Mouse (Mus musculus) myocyte (in vitro differentiated cells): ENCODE results near the gene Sema3a.

Experiments
- CEBPB ChIP-seq: IDR thresholded peaks from 2 replicates; pipeline ENCODE4 v1.6.1; 2011; ENCODE audit warnings: mild to moderate bottlenecking, moderate library complexity; ENCODE audit not compliant: poor library complexity, insufficient read depth, severe bottlenecking
- E2F4 ChIP-seq: IDR thresholded peaks from one replicate; pipeline ENCODE4 v1.6.1; 2011; ENCODE audit warnings: mild to moderate bottlenecking, control low read depth, moderate library complexity; ENCODE audit not compliant: insufficient read depth
- MYOD1 ChIP-seq, 3 experiments: IDR thresholded peaks; one replicate each; pipeline ENCODE4 v1.6.1; 2011; ENCODE audit warnings: control low read depth in 2 of 3, low read depth in 2 of 3, mild to moderate bottlenecking in 2 of 3, moderate library complexity in 1 of 3; ENCODE audit not compliant: insufficient read length in 2 of 3, control insufficient read depth in 1 of 3
- POLR2A ChIP-seq: IDR thresholded peaks from one replicate; pipeline ENCODE4 v1.6.1; 2011; ENCODE audit warnings: low read depth, mild to moderate bottlenecking, control low read depth, moderate library complexity; ENCODE audit not compliant: insufficient read length
- REST ChIP-seq: IDR thresholded peaks from one replicate; pipeline ENCODE4 v1.6.1; 2011; ENCODE audit warnings: mild to moderate bottlenecking, control low read depth, moderate library complexity; ENCODE audit not compliant: insufficient read depth, insufficient read length
- TCF12 ChIP-seq: IDR thresholded peaks from one replicate; pipeline ENCODE4 v1.6.1; 2011; ENCODE audit warnings: mild to moderate bottlenecking, control low read depth; ENCODE audit not compliant: poor library complexity, insufficient read depth, severe bottlenecking

DNA sequence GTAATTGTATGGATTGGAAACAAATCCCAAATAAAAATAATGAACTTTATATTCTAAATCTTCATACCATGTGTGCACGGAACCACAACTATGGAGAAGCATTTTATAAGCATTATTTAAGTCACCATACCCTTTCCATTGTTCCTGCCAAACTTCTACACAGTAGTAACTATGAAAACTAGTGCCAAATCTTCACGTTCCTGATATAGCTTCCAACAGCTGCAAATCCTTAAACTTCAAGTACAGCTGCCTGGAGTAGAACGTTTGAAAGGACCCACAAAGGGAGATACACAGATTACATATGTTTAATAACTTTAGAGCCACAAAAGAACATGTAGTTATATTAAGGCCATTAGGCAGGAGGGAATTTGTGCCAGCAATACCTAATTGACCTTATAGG is 130.1 kb downstream of the Sema3a start:
- TF ChIP-seq E2F4 (no peak), POLR2A (no peak), CEBPB (no peak), REST (no peak), TCF12 (no peak), MYOD1 (IDR thresholded peaks at IDR 0.05; ENCODE audit: control insufficient read depth in 1 of 3, insufficient read length in 2 of 3, low read depth in 2 of 3) (no peak)
